In the genomic region with DNA sequence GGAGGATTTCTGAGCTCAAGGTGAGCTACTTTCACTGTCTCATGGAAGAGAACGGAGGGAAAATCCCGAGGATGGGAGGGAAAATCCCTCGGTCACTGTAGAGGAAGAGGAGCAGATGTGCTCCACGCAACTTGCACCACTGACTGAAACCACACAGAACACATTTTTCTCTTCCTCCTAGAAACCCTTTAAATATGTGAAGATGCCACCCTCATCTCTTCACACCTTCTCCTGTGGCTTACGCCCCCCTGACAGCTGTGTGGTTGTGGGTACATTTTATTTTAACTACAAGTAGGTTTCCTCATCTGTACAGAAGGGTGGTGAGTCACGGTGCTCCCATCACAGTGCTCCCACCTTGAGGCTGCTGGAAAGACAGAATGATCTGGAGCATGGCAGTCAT, we compare ENCODE assay signal across 18 mouse cellular contexts. TPM values are rescaled to one million over a fixed set of nuclear protein-coding genes. Genes with fewer than 3 reads are reported as not detected.
A peak's percentile ranks its signal among the peaks of the same experiment; 100 is the strongest.
DNase-seq lines count a peak whose midpoint lies in the region; ATAC-seq lines count a peak whose summit lies in the region.
"Had no signal": no experiment of that assay in that cellular context is flagged by ENCODE, and none has a peak within 500 bp of the region (broad histone marks: within the 10 kb centered on the region; RNA-seq: fewer than 3 reads in every experiment).

No protein-coding gene starts in this region.

- no peak for ATAC-seq in megakaryocyte-erythroid progenitor cell, adult 5-6 weeks (replicated peaks; ENCODE audit: low FRiP score, low TSS enrichment, poor library complexity, severe bottlenecking)
- ATAC-seq: forebrain, embryonic 15.5 days; hindbrain, embryonic 16.5 days; intestine, postnatal 0 days; lung, postnatal 0 days; midbrain, embryonic 15.5 days had no signal

- DNase-seq in frontal cortex, adult 2 months (ENCODE audit: extremely low spot score in 1 of 2, low spot score in 1 of 2), result peak; percentile 78 to 82
- no peak for DNase-seq in frontal cortex, postnatal 14 days (ENCODE audit: low spot score in 2 of 2)
- peak; percentile 26 to 36 for DNase-seq in spleen, postnatal 36 days (ENCODE audit: low spot score in 2 of 2)
- no peak for DNase-seq in spleen, adult 12 weeks (ENCODE audit: low spot score)
- DNase-seq in left cerebral cortex, postnatal 36 days (ENCODE audit: low spot score in 2 of 2), result peak; percentile 49 to 54
- no peak for DNase-seq in kidney, postnatal 10 days
- DNase-seq in layer of hippocampus, postnatal 25 days (ENCODE audit: extremely low spot score in 1 of 2, low spot score in 1 of 2), result no peak
- DNase-seq: adrenal gland, adult 8-10 months; cerebellum, adult 9-11 months; gastrocnemius, postnatal 25 days had no signal

- intact Hi-C loops in left cerebral cortex, postnatal 36 days (cut with DNase I), result loop anchor here (5.0 kb wide), 3 partner anchors 52 to 293 kb away; a partner anchor contains a TSS

RNA-seq across cellular contexts. Expression of a gene that starts 34.0 kb away (rescaled TPM):
- polyA plus RNA-seq in frontal cortex, adult 2 months (2012; rRNA removed), result 11.6 and 15.1 TPM in 2 replicates
- total RNA-seq in left cerebral cortex, postnatal 36 days (2021), result 10 to 100 TPM; 12.8 to 14.7 TPM
- total RNA-seq in megakaryocyte-erythroid progenitor cell, adult 5-6 weeks (2014; fragmentation: Nextera tagmentation), result 1.7 TPM in 1 of 2 replicates, not detected in the other
- total RNA-seq in megakaryocyte-erythroid progenitor cell, adult 5-6 weeks (2017), result 0.04 and 0.28 TPM in 2 replicates
- 1 to 10 TPM; 7.9 to 8.2 TPM for total RNA-seq in layer of hippocampus, postnatal 25 days (2021)
- total RNA-seq: neutrophil, adult 5-6 weeks had no signal
- polyA plus RNA-seq: erythroblast, embryonic 14.5 days had no signal

Comparison
In these comparisons a context has a peak if more than half of its experiments do, and no peak if none do; other contexts are left out.
1. DNase-seq: peak in frontal cortex, adult 2 months (2 of 2), spleen, postnatal 36 days (2 of 2) and left cerebral cortex, postnatal 36 days (2 of 2); none in frontal cortex, postnatal 14 days (0 of 2), spleen, adult 12 weeks (single experiment), kidney, postnatal 10 days (single experiment) and layer of hippocampus, postnatal 25 days (0 of 2).